Mouse (Mus musculus): ENCODE data around the gene Sf3b3. TPM values are rescaled to one million over a fixed set of nuclear protein-coding genes. Genes with fewer than 3 reads are reported as not detected.
A peak's percentile ranks its signal among the peaks of the same experiment; 100 is the strongest.

The Sf3b3 gene
- 173 and 176 TPM in 2 replicates for total RNA-seq (2014; fragmentation: Nextera tagmentation)
- 192 and 201 TPM in 2 replicates for total RNA-seq (2017)
- polyA plus RNA-seq (2012): 10.1 and 13.6 TPM in 2 replicates

DNA sequence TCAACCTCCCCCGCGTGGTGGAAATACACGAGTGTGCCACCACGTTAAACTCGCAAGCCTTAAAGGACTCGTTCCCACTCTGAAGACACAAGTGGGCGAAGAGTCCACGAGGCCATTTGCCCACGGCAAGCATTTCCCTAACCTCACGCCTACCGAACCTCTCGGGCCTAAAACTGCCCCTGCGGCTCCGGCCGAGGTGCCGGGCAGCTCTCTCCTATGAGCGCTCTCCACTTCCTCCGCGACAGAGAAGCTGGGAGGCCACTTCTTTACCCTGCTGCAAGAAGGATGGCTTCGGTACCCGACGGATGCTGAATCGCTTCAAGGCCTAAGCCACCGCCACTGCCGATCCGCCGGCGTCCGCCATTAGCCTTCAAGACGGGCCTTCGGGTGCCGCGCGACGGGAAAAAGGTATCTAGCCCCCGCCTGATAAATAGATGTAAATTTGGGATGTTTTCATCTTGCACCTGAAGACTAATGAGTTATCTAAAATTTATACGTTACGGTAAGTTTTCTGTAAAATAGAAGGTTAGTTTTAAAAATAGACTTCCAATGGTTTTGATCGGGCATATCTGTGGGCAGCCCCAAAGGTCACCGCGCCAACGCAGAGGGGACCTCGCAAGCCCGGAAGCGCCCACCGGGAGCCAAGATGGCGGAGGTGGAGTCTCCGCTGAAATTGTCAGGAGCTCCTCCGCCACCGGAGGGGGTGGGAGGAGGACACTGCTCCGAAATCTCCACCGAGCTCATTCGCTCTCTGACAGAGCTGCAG is at the start of gene Sf3b3, which contains the start of gene Cog4:
Sf3b3 (minus strand) TSS at position 383 of the 766 bp plus-strand sequence.
Cog4 (plus strand) TSS at position 196 of the 766 bp plus-strand sequence.
- Histone ChIP-seq H3K27me3 (ENCODE audit: insufficient read depth, low read length) (no peaks in the 10 kb centered on the region), H3K36me3 (replicated peaks) (peaks cover 61% of the 10 kb centered on the region), H3K4me3 (ENCODE audit: low read depth, low read length) (peak within 1 kb of the TSS; percentile 94), H3K4me1 (ENCODE audit: insufficient read depth, low read depth, low read length) (peaks cover 35% of the 10 kb centered on the region), H3K9me3 (replicated peaks) (no peaks in the 10 kb centered on the region)
- TF ChIP-seq POLR2AphosphoS5 (IDR thresholded peaks at IDR 0.05; ENCODE audit: insufficient replicate concordance, low read depth, low read length): no peak
- TF ChIP-seq CTCF (IDR thresholded peaks at IDR 0.05; ENCODE audit: low read depth, low read length): no peak
- TF ChIP-seq GATA1 (IDR thresholded peaks at IDR 0.05; ENCODE audit: borderline replicate concordance, low read length): no peak
- peak; percentile 79 for DNase-seq (ENCODE audit: low spot score)
- ATAC-seq (ENCODE audit: extremely low read depth, insufficient number of reproducible peaks, low FRiP score, poor library complexity, severe bottlenecking): peak; percentile 69

DNA sequence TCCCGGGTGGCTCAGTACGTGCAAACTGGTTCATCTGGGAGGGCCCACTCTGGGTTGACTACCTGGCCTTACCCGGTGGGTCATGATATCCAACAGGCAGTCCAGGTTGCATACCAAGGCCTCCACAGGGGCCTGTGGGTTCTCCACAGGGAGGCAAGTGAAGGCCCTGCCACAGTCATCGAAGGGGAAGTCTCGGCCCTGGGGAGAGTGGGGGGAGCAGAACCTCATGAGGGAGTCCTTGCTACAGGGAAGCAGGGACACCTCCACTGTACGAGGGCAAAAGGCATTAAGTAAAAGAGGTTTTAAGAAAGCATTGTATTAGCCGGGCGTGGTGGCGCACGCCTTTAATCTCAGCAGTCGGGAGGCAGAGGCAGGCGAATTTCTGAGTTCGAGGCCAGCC is 49.2 kb upstream of the Sf3b3 start:
- H3K36me3 ChIP-seq (replicated peaks): peaks cover 86% of the 10 kb centered on the region
- no peaks in the 10 kb centered on the region for H3K27me3 ChIP-seq (ENCODE audit: insufficient read depth, low read length)
- no peak overlapping the region for H3K4me3 ChIP-seq (ENCODE audit: low read depth, low read length)
- H3K4me1 ChIP-seq (ENCODE audit: insufficient read depth, low read depth, low read length): peaks cover 23% of the 10 kb centered on the region
- H3K9me3 ChIP-seq (replicated peaks): no peaks in the 10 kb centered on the region
- ATAC-seq (ENCODE audit: extremely low read depth, insufficient number of reproducible peaks, low FRiP score, poor library complexity, severe bottlenecking) (no peak), DNase-seq (ENCODE audit: low spot score) (no peak)
- no peak for TF ChIP-seq TAL1 (conservative IDR thresholded peaks at IDR 0.05; ENCODE audit: low read depth, low read length)
- no peak for TF ChIP-seq CTCF (IDR thresholded peaks at IDR 0.05; ENCODE audit: low read depth, low read length)
- TF ChIP-seq GATA1 (IDR thresholded peaks at IDR 0.05; ENCODE audit: borderline replicate concordance, low read length): no peak
- no peak for TF ChIP-seq POLR2AphosphoS5 (IDR thresholded peaks at IDR 0.05; ENCODE audit: insufficient replicate concordance, low read depth, low read length)
- no peak for TF ChIP-seq GATA2 (IDR thresholded peaks at IDR 0.05; ENCODE audit: borderline replicate concordance, low read depth, low read length)

DNA sequence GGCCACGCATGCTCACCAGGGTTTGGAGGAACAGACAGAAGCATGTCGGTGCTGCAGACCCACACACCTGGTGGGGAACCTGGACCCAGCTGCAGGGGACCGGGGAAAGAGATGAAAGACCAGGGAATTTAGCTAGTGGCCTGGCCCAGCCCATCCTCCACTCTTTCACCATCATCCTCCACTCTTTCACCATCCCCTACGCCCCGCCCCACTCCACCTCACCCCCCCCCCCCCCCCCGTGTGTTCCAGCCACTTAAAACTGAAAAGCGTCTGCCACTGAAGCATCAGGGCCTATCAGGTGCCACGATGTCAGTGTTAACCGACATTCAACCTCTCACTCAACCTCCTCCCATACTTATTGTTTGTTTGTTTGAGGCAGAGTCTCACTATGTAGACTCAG is 48.7 kb upstream of the Sf3b3 start:
- no peak for ATAC-seq (ENCODE audit: extremely low read depth, insufficient number of reproducible peaks, low FRiP score, poor library complexity, severe bottlenecking)
- Histone ChIP-seq H3K9me3 (replicated peaks) (no peaks in the 10 kb centered on the region), H3K4me1 (ENCODE audit: insufficient read depth, low read depth, low read length) (peaks cover 19% of the 10 kb centered on the region), H3K27me3 (ENCODE audit: insufficient read depth, low read length) (no peaks in the 10 kb centered on the region), H3K36me3 (replicated peaks) (peaks cover 87% of the 10 kb centered on the region), H3K4me3 (ENCODE audit: low read depth, low read length) (no peak overlapping the region)
- no peak for DNase-seq (ENCODE audit: low spot score)
- TF ChIP-seq TAL1 (conservative IDR thresholded peaks at IDR 0.05; ENCODE audit: low read depth, low read length): no peak
- TF ChIP-seq POLR2AphosphoS5 (IDR thresholded peaks at IDR 0.05; ENCODE audit: insufficient replicate concordance, low read depth, low read length): no peak
- TF ChIP-seq GATA2 (IDR thresholded peaks at IDR 0.05; ENCODE audit: borderline replicate concordance, low read depth, low read length): no peak
- TF ChIP-seq CTCF (IDR thresholded peaks at IDR 0.05; ENCODE audit: low read depth, low read length): no peak
- TF ChIP-seq GATA1 (IDR thresholded peaks at IDR 0.05; ENCODE audit: borderline replicate concordance, low read length): no peak

DNA sequence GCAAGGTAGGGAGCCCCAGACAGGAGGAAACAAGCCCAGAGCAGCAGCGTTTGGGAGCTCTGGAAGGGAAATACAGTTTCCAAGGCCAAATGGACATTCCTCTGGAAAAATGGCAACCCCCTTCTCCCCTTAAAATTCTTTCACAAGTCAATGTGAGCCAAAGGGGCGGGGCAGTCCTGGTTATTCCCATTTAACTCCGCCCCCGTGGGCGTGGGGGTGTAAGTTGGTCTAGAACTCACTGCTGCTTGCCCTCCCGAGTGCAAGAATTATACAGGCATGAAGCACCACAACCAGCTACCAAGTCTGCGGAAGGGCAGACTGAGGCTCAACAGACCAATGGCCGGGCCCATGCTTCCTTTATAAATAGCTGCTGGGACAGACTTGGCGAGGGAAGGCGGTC is 48.3 kb upstream of the Sf3b3 start:
- Histone ChIP-seq H3K9me3 (replicated peaks) (no peaks in the 10 kb centered on the region), H3K27me3 (ENCODE audit: insufficient read depth, low read length) (no peaks in the 10 kb centered on the region), H3K36me3 (replicated peaks) (peaks cover 88% of the 10 kb centered on the region), H3K4me3 (ENCODE audit: low read depth, low read length) (no peak overlapping the region), H3K4me1 (ENCODE audit: insufficient read depth, low read depth, low read length) (peaks cover 20% of the 10 kb centered on the region)
- no peak for TF ChIP-seq CTCF (IDR thresholded peaks at IDR 0.05; ENCODE audit: low read depth, low read length)
- TF ChIP-seq TAL1 (conservative IDR thresholded peaks at IDR 0.05; ENCODE audit: low read depth, low read length): no peak
- TF ChIP-seq POLR2AphosphoS5 (IDR thresholded peaks at IDR 0.05; ENCODE audit: insufficient replicate concordance, low read depth, low read length): no peak
- no peak for TF ChIP-seq GATA2 (IDR thresholded peaks at IDR 0.05; ENCODE audit: borderline replicate concordance, low read depth, low read length)
- TF ChIP-seq GATA1 (IDR thresholded peaks at IDR 0.05; ENCODE audit: borderline replicate concordance, low read length): no peak
- DNase-seq (ENCODE audit: low spot score) (no peak), ATAC-seq (ENCODE audit: extremely low read depth, insufficient number of reproducible peaks, low FRiP score, poor library complexity, severe bottlenecking) (no peak)

DNA sequence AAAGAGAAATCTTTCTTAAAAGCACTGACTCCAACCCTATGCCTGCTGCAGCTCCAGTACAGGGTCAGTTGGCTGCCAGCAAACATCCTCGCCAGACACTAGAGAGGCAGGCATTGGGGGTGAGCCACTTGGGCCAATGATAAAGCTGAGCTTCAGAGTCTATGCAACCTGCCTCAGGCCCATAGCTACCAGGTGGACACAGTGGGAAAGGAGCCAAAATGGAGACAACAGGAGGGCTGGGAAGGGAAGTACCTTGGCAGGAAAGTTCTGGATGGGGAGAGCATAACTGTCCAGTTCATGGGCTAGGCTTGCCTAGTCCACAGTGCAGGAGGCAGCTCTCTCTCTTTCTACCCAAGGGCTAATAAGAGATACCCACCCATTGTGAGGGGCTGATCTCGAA is 46.3 kb upstream of the Sf3b3 start:
- Histone ChIP-seq H3K4me1 (ENCODE audit: insufficient read depth, low read depth, low read length) (peaks cover 15% of the 10 kb centered on the region), H3K9me3 (replicated peaks) (no peaks in the 10 kb centered on the region), H3K36me3 (replicated peaks) (peaks cover 88% of the 10 kb centered on the region), H3K27me3 (ENCODE audit: insufficient read depth, low read length) (no peaks in the 10 kb centered on the region), H3K4me3 (ENCODE audit: low read depth, low read length) (no peak overlapping the region)
- ATAC-seq (ENCODE audit: extremely low read depth, insufficient number of reproducible peaks, low FRiP score, poor library complexity, severe bottlenecking) (no peak), DNase-seq (ENCODE audit: low spot score) (no peak)
- TF ChIP-seq GATA1 (IDR thresholded peaks at IDR 0.05; ENCODE audit: borderline replicate concordance, low read length) (no peak), POLR2AphosphoS5 (IDR thresholded peaks at IDR 0.05; ENCODE audit: insufficient replicate concordance, low read depth, low read length) (no peak), GATA2 (IDR thresholded peaks at IDR 0.05; ENCODE audit: borderline replicate concordance, low read depth, low read length) (no peak), CTCF (IDR thresholded peaks at IDR 0.05; ENCODE audit: low read depth, low read length) (no peak), TAL1 (conservative IDR thresholded peaks at IDR 0.05; ENCODE audit: low read depth, low read length) (no peak)

DNA sequence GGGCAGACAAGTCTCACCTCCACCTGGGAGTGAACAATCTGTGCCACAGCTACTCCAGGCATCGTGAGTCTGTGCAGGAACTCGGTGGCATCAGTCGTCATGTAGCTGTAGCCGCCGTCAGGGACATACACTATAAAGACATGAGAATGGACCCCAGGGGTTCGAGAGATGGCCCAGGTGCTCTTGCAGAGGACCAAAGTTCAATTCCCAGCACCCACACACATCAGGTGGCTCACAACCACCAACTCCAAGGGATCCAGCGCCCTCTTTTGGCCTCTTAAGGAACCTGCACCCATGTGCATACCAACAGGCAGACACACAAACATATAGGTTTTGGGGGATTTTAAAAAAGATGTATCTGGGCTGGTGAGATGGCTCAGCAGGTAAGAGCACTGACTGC is 45.5 kb upstream of the Sf3b3 start:
- Histone ChIP-seq H3K4me1 (ENCODE audit: insufficient read depth, low read depth, low read length) (peaks cover 15% of the 10 kb centered on the region), H3K4me3 (ENCODE audit: low read depth, low read length) (no peak overlapping the region), H3K36me3 (replicated peaks) (peaks cover 88% of the 10 kb centered on the region), H3K27me3 (ENCODE audit: insufficient read depth, low read length) (no peaks in the 10 kb centered on the region), H3K9me3 (replicated peaks) (no peaks in the 10 kb centered on the region)
- no peak for ATAC-seq (ENCODE audit: extremely low read depth, insufficient number of reproducible peaks, low FRiP score, poor library complexity, severe bottlenecking)
- no peak for TF ChIP-seq POLR2AphosphoS5 (IDR thresholded peaks at IDR 0.05; ENCODE audit: insufficient replicate concordance, low read depth, low read length)
- no peak for TF ChIP-seq CTCF (IDR thresholded peaks at IDR 0.05; ENCODE audit: low read depth, low read length)
- no peak for TF ChIP-seq GATA1 (IDR thresholded peaks at IDR 0.05; ENCODE audit: borderline replicate concordance, low read length)
- no peak for TF ChIP-seq TAL1 (conservative IDR thresholded peaks at IDR 0.05; ENCODE audit: low read depth, low read length)
- TF ChIP-seq GATA2 (IDR thresholded peaks at IDR 0.05; ENCODE audit: borderline replicate concordance, low read depth, low read length): no peak
- DNase-seq (ENCODE audit: low spot score): no peak

Measured in G1E (cell line).